Comparison of ENCODE assay signal across 28 mouse cellular contexts in the genomic region with DNA sequence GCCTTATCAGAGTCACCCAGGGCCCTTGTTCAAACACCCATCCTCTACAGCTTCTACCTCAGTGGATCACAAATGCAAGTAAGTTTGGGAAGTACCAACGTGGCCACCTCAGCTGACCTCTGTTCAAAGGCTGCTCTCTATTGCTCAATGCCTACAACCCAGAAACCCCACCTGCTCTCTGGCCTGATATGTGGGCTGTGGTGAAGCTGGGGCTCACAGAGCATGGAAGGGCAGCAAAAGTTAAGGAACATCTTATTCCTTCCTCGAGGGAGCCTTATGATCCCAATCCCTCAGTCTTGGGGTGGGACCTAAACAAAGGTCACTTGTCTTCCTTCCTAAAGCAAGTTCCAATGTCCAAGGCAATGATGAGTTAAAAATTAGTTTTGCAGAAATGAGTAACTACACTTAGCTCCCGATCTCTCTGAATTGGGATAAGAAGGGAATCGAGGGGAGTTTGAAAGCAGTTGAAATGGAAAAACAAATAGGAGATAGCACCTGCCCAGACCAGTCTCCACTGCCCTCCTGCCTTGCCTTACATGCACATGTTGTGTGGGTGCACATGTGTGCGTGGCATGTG. TPM values are rescaled to one million over a fixed set of nuclear protein-coding genes. Genes with fewer than 3 reads are reported as not detected.
DNase-seq lines count a peak whose midpoint lies in the region; ATAC-seq and TF ChIP-seq lines count a peak whose summit lies in the region.
"Had no signal": no experiment of that assay in that cellular context is flagged by ENCODE, and none has a peak within 500 bp of the region (broad histone marks: within the 10 kb centered on the region; RNA-seq: fewer than 3 reads in every experiment).

No protein-coding gene starts in this region.

- H3K27ac ChIP-seq in gastrocnemius, adult 2 months: no peak overlapping the region
- no peak overlapping the region for H3K27ac ChIP-seq in forebrain, embryonic 16.5 days (ENCODE audit: low read length)
- H3K27ac ChIP-seq: forebrain, embryonic 10.5 days; heart, adult 2 months; heart, embryonic 15.5 days; hindbrain, postnatal 0 days; limb, embryonic 13.5 days; lung, embryonic 15.5 days; macrophage had no signal

- H3K9me3 ChIP-seq in forebrain, embryonic 16.5 days (ENCODE audit: control insufficient read depth, low read length): no peaks in the 10 kb centered on the region
- H3K9me3 ChIP-seq: forebrain, embryonic 10.5 days; heart, embryonic 15.5 days; limb, embryonic 13.5 days; lung, embryonic 15.5 days had no signal

- intact Hi-C loops in gastrocnemius, adult 2 months (cut with DNase I): no loop called here
- intact Hi-C loops in heart, postnatal 25 days (cut with DNase I): no loop called here

- no peak overlapping the region for H3K4me2 ChIP-seq in forebrain, embryonic 16.5 days (ENCODE audit: low read length)
- H3K4me2 ChIP-seq: heart, embryonic 15.5 days; limb, embryonic 13.5 days; lung, embryonic 15.5 days; midbrain, embryonic 11.5 days had no signal

- 88% methylated on average over 5 of the region's 5 CpGs for WGBS in forebrain, embryonic 16.5 days

- ATAC-seq in granulocyte monocyte progenitor cell, adult 5-6 weeks (replicated peaks; ENCODE audit: poor library complexity, severe bottlenecking): 0 out of 2 replicates have a peak, but pooled peaks have one; percentile 27
- no peak for ATAC-seq in forebrain, embryonic 16.5 days
- ATAC-seq: CD4-positive, CD25-positive, alpha-beta regulatory T cell, adult 4 months; hindbrain, postnatal 0 days; Patski had no signal

- DNase-seq in gastrocnemius, adult 2 months: peak; percentile 4
- DNase-seq in gastrocnemius, adult 8-10 months (ENCODE audit: low spot score in 2 of 2): no peak
- peak; percentile 90 for DNase-seq in kidney, adult 9 months
- DNase-seq in kidney, postnatal 36 days: peak; percentile 59 to 84
- DNase-seq in cerebellum, adult 9-10 months: no peak
- DNase-seq in heart, postnatal 25 days (ENCODE audit: low spot score): no peak
- DNase-seq: adrenal gland, postnatal 25 days; cerebellum, adult 11-12 months; gastrocnemius, postnatal 10 days; heart, adult 2 months; retina, postnatal 1 day; thymus, postnatal 4 days had no signal

- H3K27me3 ChIP-seq in forebrain, embryonic 16.5 days (replicated peaks; ENCODE audit: control insufficient read depth, insufficient read depth, low read length): no peaks in the 10 kb centered on the region
- H3K27me3 ChIP-seq: heart, embryonic 15.5 days; limb, embryonic 13.5 days; lung, embryonic 15.5 days; Patski had no signal

- no peak overlapping the region for H3K9ac ChIP-seq in forebrain, embryonic 16.5 days (replicated peaks; ENCODE audit: low read depth, low read length)
- H3K9ac ChIP-seq: heart, embryonic 15.5 days; limb, embryonic 13.5 days; lung, embryonic 15.5 days had no signal

- H3K36me3 ChIP-seq in forebrain, embryonic 16.5 days (ENCODE audit: control insufficient read depth, insufficient read depth): no peaks in the 10 kb centered on the region
- H3K36me3 ChIP-seq: forebrain, embryonic 10.5 days; heart, embryonic 15.5 days; limb, embryonic 13.5 days; lung, embryonic 15.5 days had no signal

- TF ChIP-seq CTCF in gastrocnemius, adult 2 months (IDR thresholded peaks at IDR 0.05): no peak

- no peak overlapping the region for H3K4me3 ChIP-seq in gastrocnemius, adult 2 months
- H3K4me3 ChIP-seq in forebrain, embryonic 16.5 days (replicated peaks; ENCODE audit: low read length): no peak overlapping the region
- H3K4me3 ChIP-seq: forebrain, embryonic 10.5 days; heart, adult 2 months; heart, embryonic 15.5 days; limb, embryonic 13.5 days; lung, embryonic 15.5 days had no signal

- H3K4me1 ChIP-seq in forebrain, embryonic 16.5 days (replicated peaks; ENCODE audit: control insufficient read depth, insufficient read depth, low read length): no peaks in the 10 kb centered on the region

RNA-seq across cellular contexts. Expression of a gene that starts 4.5 kb away (rescaled TPM):
- under 1 TPM in 1 of 2 experiments, not detected in 1; 0.42 TPM for total RNA-seq in gastrocnemius, adult 2 months (2021)
- under 1 TPM in 1 of 4 experiments, not detected in 3; 0.16 TPM for total RNA-seq in gastrocnemius, adult 8-10 months (2022)
- total RNA-seq in granulocyte monocyte progenitor cell, adult 5-6 weeks (2014; fragmentation: Nextera tagmentation): not detected in 2 replicates
- not detected in 2 replicates for total RNA-seq in granulocyte monocyte progenitor cell, adult 5-6 weeks (2017)
- polyA plus RNA-seq in forebrain, embryonic 16.5 days (2015; fragmentation: Nextera tagmentation; extraction: Ambion mirVana): not detected in 2 replicates
- 10 to 100 TPM; 11.3 to 12.8 TPM for total RNA-seq in heart, postnatal 25 days (2021)
- total RNA-seq: adrenal gland, postnatal 25 days; gastrocnemius, postnatal 10 days; hematopoietic stem cell, adult 5-6 weeks; layer of hippocampus, adult 18-20 months; layer of hippocampus, postnatal 25 days; monocyte, adult 5-6 weeks had no signal
- polyA plus RNA-seq: CD4-positive, CD25-positive, alpha-beta regulatory T cell, adult 4 months; forebrain, embryonic 10.5 days; macrophage; midbrain, embryonic 11.5 days; neural tube, embryonic 11.5 days; Patski had no signal

Comparison
In these comparisons a context has a peak if more than half of its experiments do, and no peak if none do; other contexts are left out.
1. DNase-seq: peak in gastrocnemius, adult 2 months (single experiment), kidney, adult 9 months (single experiment) and kidney, postnatal 36 days (2 of 2); none in gastrocnemius, adult 8-10 months (0 of 2), cerebellum, adult 9-10 months (single experiment) and heart, postnatal 25 days (single experiment).
2. RNA of a gene that starts 4.5 kb away (total RNA-seq): 11.3 to 12.8 TPM in heart, postnatal 25 days; 0.42 TPM in gastrocnemius, adult 2 months, 0.16 TPM in gastrocnemius, adult 8-10 months and not detected in granulocyte monocyte progenitor cell, adult 5-6 weeks; every median in the first group is over 4 times any median in the second.